Mouse (Mus musculus): ENCODE measurements around the gene Zranb3.

GRCm38 (mm10) chr1:128044181-128044580 is 58.7 kb downstream of the Zranb3 start:
- no peak for TF ChIP-seq CTCF (IDR thresholded peaks at IDR 0.05; ENCODE audit: insufficient read depth, low read depth, low read length)
- TF ChIP-seq POLR2A (IDR thresholded peaks at IDR 0.05; ENCODE audit: insufficient read depth, low read depth, low read length): no peak

Data from olfactory bulb, adult 2 months (tissue).